Mouse (Mus musculus) gastrocnemius, postnatal 10 days (tissue): Measurements from ENCODE around the gene Trmt11. TPM values are rescaled to one million over a fixed set of nuclear protein-coding genes. Genes with fewer than 3 reads are reported as not detected.
"Not testable (repeated sequence)": the region's sequence is repeated elsewhere in the genome, so short reads cannot be mapped to it uniquely, and the experiment has no call there.

Experiments
- DNase-seq: peaks from one replicate; pipeline ENCODE4 v3.0.0; 2021; ENCODE audit warnings: mixed read lengths
- long read RNA-seq, 2 experiments: library from polyadenylated mRNA; stranded (forward); transcript quantifications; one replicate each; pipeline ENCODE4 v2.0.0; 2021
- total RNA-seq, 2 experiments: library from RNA; stranded (reverse); gene quantifications; 2 replicates each; pipeline ENCODE4 v1.2.3; 2021

Gene Trmt11
- 1 to 10 TPM; 4.5 to 6.1 TPM for total RNA-seq
- long read RNA-seq, experiment 1, partial matches to known transcripts: 1 of 4 reads
- long read RNA-seq, experiment 1, other reads (novel, unspliced or antisense): 2 of 4 reads
- long read RNA-seq, experiment 2, partial matches to known transcripts: 0 of 6 reads
- long read RNA-seq, experiment 2, other reads (novel, unspliced or antisense): 2 of 6 reads

- DNase-seq: peak; percentile 88
Observed at GRCm38 (mm10) chr10:30600542-30600966, at the start of gene Trmt11. Gene Trmt11, minus strand, starts transcription at chr10:30600749.

- no peak for DNase-seq
Observed at GRCm38 (mm10) chr10:30647681-30648080, 47.1 kb upstream of the Trmt11 start.

DNA sequence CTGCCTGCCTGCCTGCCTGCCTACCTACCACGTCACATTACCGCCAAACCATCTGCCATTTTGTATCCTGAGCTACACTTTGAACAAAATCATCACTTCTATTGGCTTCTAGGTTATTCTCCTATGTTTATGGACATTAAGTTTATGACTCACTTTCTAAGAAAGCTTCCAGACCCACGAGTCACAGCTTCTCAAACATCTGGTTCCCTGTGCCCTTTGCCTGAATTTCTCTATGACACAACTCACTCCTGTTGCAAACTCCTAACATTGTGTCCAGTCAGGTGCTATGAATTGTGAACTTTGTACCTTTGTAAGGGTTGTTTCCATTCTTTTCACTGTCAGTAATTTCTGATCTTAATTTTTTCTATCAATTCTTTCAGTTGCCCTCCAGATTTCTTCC, 37.7 kb upstream of the Trmt11 start:
- DNase-seq: no peak

DNA sequence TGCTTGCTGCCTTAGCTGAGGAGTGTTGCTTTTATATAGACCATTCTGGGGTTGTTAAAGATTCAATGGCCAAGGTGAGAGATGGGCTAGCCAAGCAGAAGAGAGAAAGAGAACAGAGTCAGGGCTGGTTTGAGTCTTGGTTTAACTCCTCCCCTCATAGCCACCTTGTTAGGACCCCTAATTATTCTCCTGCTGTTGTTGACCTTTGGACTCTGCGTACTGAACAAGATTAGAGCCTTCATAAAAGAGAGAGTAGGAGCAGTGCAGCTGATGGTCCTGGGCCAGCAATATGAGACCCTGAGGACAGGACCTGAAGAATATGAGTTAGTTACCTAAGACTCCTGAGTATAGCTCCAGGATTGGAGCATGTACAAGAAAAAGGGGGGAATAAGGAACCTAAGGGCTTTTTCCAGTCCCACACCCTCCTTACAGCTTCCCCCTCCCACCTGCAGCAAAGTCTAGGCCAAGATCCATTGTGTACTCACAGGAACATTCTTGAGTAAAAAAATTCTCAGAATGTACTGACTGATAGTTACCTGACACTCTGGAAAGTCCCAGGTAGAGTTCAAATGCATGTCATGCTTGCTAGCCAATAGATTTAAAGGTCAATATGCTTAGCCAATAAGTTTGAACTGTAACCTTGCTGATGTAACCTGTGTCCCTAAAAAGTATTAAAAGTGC, 36.1 kb upstream of the Trmt11 start:
- not testable (repeated sequence) for DNase-seq

DNA sequence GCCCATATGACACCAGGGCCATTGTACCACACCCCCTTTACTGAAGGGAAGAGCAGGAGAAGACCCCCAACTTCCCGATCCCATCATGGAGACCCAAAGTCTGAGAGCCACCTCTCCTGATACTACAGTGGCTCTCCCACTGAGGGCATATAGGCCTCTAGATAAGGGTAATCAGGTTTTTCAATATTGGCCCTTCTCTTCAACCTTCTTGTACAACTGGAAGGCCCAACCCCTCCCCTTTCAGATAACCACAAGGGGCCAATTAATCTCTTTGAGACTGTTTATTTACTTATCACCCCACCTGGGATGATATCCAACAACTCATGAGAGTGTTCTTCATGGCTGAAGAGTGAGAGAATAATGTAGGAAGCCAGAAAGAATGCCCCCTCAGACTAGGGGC, 32.2 kb upstream of the Trmt11 start:
- DNase-seq: no peak

DNA sequence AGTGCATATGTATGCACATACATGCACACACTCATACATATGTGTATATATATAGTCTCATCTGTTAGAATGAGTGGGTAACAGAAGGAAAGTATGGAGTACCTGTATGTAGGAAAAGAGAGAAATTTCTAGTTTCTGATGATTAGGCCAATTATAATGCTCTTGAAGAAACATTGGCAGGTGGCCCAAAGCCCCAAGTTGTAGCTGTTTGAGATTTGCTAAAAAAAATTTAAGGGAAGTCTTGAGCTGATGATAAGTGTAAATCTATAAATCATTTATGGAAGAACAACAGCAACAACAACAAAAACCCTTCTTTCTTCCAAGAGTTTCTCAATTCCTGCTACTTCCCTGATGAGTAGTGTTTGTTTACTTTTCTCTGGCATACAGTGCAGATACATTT, 29.4 kb upstream of the Trmt11 start:
- DNase-seq: no peak

GRCm38 (mm10) chr10:30629513-30629912, 29.0 kb upstream of the Trmt11 start, which contains the start of gene Hint3:
Gene Hint3, minus strand, starts transcription at chr10:30629632.
- no peak for DNase-seq

GRCm38 (mm10) chr10:30628444-30628843, 27.9 kb upstream of the Trmt11 start:
- not testable (repeated sequence) for DNase-seq

- no peak for DNase-seq
Observed at GRCm38 (mm10) chr10:30627548-30627947, 27.0 kb upstream of the Trmt11 start.

- DNase-seq: no peak
Observed at GRCm38 (mm10) chr10:30624161-30625019, 23.8 kb upstream of the Trmt11 start.

DNA sequence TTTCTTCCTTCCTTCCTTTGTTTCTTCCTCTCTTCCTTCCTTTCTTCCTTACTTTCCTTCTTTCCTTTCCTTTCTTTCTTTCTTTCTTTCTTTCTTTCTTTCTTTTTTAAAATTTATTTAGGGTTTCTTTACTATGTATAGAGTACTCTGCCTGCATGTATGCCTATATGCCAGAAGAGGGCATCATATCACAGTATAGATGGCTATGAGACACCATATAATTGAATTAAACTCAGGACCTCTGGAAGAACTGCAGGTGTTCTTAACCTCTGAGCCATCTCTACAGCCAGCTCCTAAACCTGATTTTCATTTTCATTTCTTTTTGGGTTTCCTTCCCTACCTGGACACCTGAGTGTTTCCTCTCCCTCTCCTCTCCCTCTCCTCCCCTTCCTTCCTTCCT, 22.4 kb upstream of the Trmt11 start:
- DNase-seq: no peak

DNA sequence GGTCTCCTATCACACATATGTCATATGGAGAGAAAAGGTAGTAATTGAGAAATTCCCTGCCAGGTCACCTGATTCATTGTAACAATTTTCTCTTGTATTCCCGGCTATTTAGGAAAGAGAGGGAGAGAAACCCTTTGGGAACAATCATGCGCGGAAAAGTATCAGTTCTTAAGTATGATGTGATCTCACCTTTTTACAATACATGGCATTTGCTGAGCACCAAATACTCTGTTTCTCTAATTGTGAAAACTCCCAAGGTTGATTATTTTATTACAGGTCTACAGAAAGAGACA, 18.3 kb upstream of the Trmt11 start:
- DNase-seq: no peak

- DNase-seq: peak; percentile 98
Observed at GRCm38 (mm10) chr10:30618091-30618917, 17.8 kb upstream of the Trmt11 start.

GRCm38 (mm10) chr10:30613039-30613438, 12.5 kb upstream of the Trmt11 start:
- DNase-seq: no peak

GRCm38 (mm10) chr10:30609614-30610013, 9.1 kb upstream of the Trmt11 start:
- no peak for DNase-seq

DNA sequence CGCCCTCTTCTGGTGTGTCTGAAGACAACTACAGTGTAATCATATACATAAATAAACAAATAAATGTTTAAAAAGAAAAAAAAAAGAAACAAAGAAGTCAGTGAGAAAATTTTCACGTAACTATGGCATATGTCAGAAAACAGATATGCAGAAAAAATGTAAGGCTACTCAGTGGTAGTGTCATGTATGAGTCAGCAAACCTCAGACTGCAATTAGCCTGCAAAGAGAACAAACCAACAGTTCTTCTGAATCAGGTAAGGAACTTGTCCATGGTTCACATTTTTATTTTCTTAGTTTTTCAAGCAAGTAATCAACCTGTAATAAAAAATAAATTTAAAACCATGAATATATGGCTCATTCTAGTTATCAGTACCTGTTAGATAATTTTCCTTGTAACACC, 7.6 kb upstream of the Trmt11 start:
- DNase-seq: no peak

- no peak for DNase-seq
Observed at GRCm38 (mm10) chr10:30600094-30600534, 435 bp downstream of the Trmt11 start.

DNA sequence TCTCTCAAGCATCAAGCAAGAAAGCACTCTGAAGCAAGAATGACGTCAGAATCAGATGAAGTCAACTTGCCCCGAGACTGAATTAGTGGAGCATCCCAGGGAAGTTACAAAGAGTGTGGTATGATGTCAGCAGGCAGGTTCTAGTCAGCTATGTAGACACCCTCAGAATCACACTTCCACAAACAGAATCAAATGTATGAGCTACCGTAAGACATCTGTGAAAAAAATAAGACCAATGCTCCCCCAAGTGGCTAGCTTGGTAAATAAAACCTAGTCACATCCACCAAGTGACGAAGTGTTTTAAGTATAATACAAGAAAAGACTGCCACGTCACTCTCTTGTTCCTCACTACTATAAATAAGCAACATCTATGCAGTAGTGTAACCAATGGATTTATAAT, 13.5 kb downstream of the Trmt11 start:
- DNase-seq: no peak

GRCm38 (mm10) chr10:30585691-30586090, 14.9 kb downstream of the Trmt11 start:
- no peak for DNase-seq

DNA sequence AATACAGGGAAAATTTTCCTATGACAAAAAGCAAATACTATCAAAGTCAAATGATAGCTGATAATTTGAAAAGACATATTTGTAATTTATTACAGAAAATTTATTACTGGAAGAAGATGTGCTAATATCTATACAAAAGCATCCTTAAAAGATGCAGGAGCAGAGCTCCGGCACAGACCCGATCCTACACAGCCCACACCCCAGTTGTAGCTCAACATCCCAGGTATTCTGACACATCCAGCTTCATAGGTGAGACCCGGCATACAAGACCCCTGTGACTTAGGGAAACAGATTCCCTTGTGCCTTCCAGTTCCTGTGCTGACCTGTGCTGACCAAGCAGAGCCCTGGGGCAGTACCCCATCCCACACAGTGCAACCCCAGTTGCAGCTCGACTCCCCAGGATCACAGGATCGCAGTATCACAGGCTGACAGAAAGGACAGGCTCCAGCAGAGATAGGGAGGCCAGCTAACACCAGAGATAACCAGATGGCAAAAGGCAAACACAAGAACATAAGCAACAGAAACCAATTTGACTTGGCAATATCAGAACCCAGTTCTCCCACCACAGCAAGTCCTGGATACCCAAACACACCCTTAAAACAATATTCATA, 22.8 kb downstream of the Trmt11 start:
- no peak for DNase-seq

DNA sequence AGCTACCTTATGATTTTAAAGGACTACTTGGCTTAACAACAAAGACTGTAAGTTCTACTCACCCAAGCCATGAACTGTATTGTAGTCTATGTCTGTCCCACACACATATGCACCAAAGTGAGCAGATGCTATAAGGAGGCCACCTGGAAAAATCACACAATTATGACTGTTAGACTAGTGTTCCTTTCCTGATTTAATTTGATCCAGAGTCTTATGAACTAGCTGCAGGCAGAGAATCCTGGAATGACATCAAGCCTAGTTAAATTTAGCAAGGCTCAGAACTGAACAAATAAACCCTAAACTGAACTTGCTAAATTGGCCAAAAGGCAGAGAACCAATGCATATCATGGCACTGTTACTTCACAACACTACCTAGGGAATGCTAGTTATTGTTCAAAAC, 34.2 kb downstream of the Trmt11 start:
- no peak for DNase-seq

DNA sequence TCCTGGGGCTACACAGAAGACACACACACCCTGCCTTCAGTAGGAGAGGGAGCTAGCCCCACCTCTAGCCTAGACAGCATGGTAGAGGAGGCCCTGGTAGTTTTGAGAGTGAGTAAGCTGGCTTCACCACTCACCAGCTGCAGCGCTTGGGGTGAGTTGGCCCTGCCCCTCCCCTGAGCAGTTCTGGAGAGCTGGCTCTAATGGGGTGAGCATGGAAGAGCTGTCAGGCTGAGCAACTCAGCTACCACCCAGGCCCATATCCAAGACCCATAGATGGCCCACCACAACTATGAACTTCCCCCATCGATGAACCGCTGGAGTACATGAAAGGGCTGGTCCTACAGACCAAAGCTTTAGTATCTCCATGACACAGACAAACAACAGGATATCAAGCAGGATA, 35.9 kb downstream of the Trmt11 start:
- DNase-seq: no peak
